Mouse (Mus musculus): ENCODE measurements around the gene Acss3. TPM values are rescaled to one million over a fixed set of nuclear protein-coding genes. Genes with fewer than 3 reads are reported as not detected.

The Acss3 gene
- polyA plus RNA-seq, 1 experiment from 2014 or later, result 2.4 TPM

DNA sequence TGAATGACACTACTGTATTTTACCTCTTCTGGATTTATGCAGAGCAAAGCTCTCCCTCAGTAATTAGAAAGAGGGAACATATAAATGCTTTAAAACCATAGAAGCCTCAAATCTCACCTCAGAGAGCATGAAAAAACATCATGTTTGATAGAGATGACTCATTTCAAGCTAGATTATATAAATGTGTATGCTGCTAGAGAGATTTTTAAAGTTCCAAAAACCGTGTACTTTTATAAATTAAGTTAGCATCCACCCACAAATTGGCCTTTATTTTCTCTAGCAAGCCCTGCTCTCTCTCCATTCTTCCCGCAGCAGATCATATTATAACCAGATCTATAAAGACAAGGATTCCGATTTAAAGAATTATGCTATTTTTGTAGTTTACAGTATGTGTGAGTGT lies 164.4 kb downstream of the Acss3 start:
- DNase-seq (ENCODE audit: low spot score), result no peak
- Histone ChIP-seq H3K27ac (no peak overlapping the region), H3K27me3 (ENCODE audit: low read depth, poor library complexity, severe bottlenecking) (no peaks in the 10 kb centered on the region), H3K4me3 (no peak overlapping the region), H3K9me3 (replicated peaks) (no peaks in the 10 kb centered on the region), H3K36me3 (no peaks in the 10 kb centered on the region), H3K4me1 (no peaks in the 10 kb centered on the region)
- WGBS, result 83% methylated on average over 3 of the region's 3 CpGs

DNA sequence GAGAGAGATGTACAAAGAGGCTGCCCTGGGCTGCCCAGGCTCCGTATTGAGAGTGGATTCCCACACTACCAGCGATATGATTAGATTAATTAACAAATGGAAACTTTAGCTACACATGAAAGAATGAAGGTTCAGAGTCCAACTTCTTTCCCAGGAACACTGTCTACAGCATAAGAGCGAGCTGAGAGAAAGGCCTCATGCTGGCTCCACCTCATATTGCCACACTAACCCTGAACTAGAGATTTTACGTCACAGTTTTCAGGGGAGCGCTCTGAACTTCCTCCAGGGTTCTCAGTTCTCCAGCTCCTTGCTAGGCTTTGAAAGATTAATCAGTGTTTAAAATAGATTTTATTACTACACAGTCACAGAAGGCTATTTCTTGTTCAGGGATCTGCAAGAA lies 182.1 kb downstream of the Acss3 start:
- Histone ChIP-seq H3K27ac (no peak overlapping the region), H3K9me3 (replicated peaks) (no peaks in the 10 kb centered on the region), H3K4me1 (no peaks in the 10 kb centered on the region), H3K36me3 (no peaks in the 10 kb centered on the region), H3K4me3 (no peak overlapping the region), H3K27me3 (ENCODE audit: low read depth, poor library complexity, severe bottlenecking) (no peaks in the 10 kb centered on the region)
- DNase-seq (ENCODE audit: low spot score), result no peak
- WGBS, result 84% methylated on average over 5 of the region's 5 CpGs

DNA sequence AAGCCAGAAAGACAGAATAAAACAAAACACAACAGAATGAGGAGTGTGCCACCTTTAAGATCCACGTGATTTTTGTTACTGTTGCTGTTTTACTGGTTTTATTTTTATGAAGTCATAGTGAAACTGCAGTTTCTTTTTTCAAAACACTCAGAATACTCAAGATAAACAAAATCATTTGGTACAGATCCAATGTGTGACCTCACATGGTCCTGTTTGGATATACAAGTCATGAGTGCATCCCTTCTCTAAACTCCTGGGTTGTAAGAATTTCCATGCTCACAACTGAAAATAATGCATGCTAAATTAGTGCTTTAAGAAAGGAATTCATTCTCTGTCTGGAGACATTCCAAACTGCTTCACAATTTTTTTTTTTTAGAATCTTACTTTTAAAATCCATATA lies 184.0 kb downstream of the Acss3 start:
- H3K4me3 ChIP-seq, result no peak overlapping the region
- no peak overlapping the region for H3K27ac ChIP-seq
- 85% methylated on average over 1 of the region's 1 CpGs for WGBS
- no peaks in the 10 kb centered on the region for H3K36me3 ChIP-seq
- no peaks in the 10 kb centered on the region for H3K27me3 ChIP-seq (ENCODE audit: low read depth, poor library complexity, severe bottlenecking)
- DNase-seq (ENCODE audit: low spot score), result no peak
- H3K4me1 ChIP-seq, result no peaks in the 10 kb centered on the region
- H3K9me3 ChIP-seq (replicated peaks), result no peaks in the 10 kb centered on the region

DNA sequence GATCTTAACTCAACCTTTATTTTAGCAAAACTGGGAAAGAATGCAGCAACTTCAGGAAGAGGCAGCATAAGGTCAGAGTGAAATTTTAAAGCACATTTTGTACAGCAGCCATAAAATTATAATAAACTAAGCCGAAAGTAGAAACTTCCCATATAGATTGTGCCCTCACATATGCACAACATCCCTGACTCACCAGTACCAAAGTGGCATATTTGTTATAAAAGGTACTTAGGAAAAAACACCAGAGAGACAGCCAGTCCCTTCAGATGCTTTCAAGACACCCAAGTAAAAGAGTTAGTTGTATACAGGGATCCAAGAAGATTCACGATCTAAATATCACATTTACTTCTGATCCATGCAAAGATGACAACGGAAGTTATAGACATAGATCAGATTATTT lies 184.6 kb downstream of the Acss3 start:
- Histone ChIP-seq H3K36me3 (no peaks in the 10 kb centered on the region), H3K27me3 (ENCODE audit: low read depth, poor library complexity, severe bottlenecking) (no peaks in the 10 kb centered on the region), H3K4me1 (no peaks in the 10 kb centered on the region), H3K9me3 (replicated peaks) (no peaks in the 10 kb centered on the region), H3K4me3 (no peak overlapping the region), H3K27ac (no peak overlapping the region)
- 88% methylated on average over 3 of the region's 3 CpGs for WGBS
- no peak for DNase-seq (ENCODE audit: low spot score)

DNA sequence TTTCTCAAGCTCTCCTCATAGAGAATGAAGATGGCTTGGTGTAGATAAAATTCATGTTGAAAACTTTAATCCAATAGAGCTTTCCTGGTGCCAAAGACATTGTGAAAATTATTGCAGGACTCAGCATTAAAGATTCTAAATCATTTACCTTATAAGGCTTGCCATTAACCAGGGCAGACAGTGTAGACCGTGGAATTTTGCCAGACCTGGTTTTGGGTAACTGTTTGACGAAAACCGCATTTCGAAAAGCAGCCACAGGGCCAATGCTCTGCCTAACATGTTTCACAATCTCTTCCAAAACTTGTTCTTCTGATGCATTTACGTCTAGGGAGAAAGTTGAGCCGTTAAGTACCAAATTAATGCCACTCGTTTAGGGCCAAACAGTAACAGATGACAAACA lies 186.5 kb downstream of the Acss3 start:
- Histone ChIP-seq H3K4me1 (no peaks in the 10 kb centered on the region), H3K27ac (no peak overlapping the region), H3K9me3 (replicated peaks) (no peaks in the 10 kb centered on the region), H3K27me3 (ENCODE audit: low read depth, poor library complexity, severe bottlenecking) (no peaks in the 10 kb centered on the region), H3K36me3 (no peaks in the 10 kb centered on the region), H3K4me3 (no peak overlapping the region)
- DNase-seq (ENCODE audit: low spot score), result no peak
- 78% methylated on average over 7 of the region's 7 CpGs for WGBS

GRCm38 (mm10) chr10:106932571-106933073 lies 190.8 kb downstream of the Acss3 start:
- no peak for DNase-seq (ENCODE audit: low spot score)
- H3K4me3 ChIP-seq, result no peak overlapping the region
- no peaks in the 10 kb centered on the region for H3K27me3 ChIP-seq (ENCODE audit: low read depth, poor library complexity, severe bottlenecking)
- H3K36me3 ChIP-seq, result no peaks in the 10 kb centered on the region
- H3K27ac ChIP-seq, result no peak overlapping the region
- no peaks in the 10 kb centered on the region for H3K4me1 ChIP-seq
- WGBS, result 45% methylated on average over 13 of the region's 13 CpGs
- H3K9me3 ChIP-seq (replicated peaks), result no peaks in the 10 kb centered on the region

- Histone ChIP-seq H3K4me1 (no peaks in the 10 kb centered on the region), H3K36me3 (no peaks in the 10 kb centered on the region), H3K9me3 (replicated peaks) (no peaks in the 10 kb centered on the region), H3K4me3 (no peak overlapping the region), H3K27me3 (ENCODE audit: low read depth, poor library complexity, severe bottlenecking) (no peaks in the 10 kb centered on the region), H3K27ac (no peak overlapping the region)
- no peak for DNase-seq (ENCODE audit: low spot score)
- WGBS, result 81% methylated on average over 9 of the region's 9 CpGs
Observed at GRCm38 (mm10) chr10:106928576-106929332, 194.7 kb downstream of the Acss3 start.

GRCm38 (mm10) chr10:106924798-106925197 lies 198.7 kb downstream of the Acss3 start:
- WGBS, result 90% methylated on average over 3 of the region's 3 CpGs
- H3K4me1 ChIP-seq, result no peaks in the 10 kb centered on the region
- H3K4me3 ChIP-seq, result no peak overlapping the region
- H3K9me3 ChIP-seq (replicated peaks), result no peaks in the 10 kb centered on the region
- no peak for DNase-seq (ENCODE audit: low spot score)
- no peaks in the 10 kb centered on the region for H3K27me3 ChIP-seq (ENCODE audit: low read depth, poor library complexity, severe bottlenecking)
- H3K27ac ChIP-seq, result no peak overlapping the region
- no peaks in the 10 kb centered on the region for H3K36me3 ChIP-seq

DNA sequence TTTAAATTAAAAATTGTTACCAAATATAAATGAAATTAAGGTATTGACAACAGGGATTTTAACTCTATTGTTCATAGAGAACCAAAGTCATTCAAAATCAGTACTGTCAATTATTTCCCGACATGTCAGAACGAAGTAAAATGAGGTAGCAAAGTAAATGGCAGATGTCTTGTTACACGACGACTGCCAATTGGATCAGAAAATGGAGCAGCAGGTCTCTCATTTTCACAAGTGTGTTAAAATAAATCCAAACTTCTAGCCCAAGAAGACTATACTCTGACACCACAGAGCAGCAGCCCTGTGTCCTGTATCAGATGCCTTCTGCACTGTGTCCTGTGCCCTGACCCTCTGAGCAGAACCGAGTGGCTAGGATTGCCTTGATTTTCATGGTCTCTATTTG lies 199.1 kb downstream of the Acss3 start:
- WGBS, result 93% methylated on average over 5 of the region's 5 CpGs
- H3K4me1 ChIP-seq, result no peaks in the 10 kb centered on the region
- H3K27ac ChIP-seq, result no peak overlapping the region
- H3K4me3 ChIP-seq, result no peak overlapping the region
- H3K36me3 ChIP-seq, result no peaks in the 10 kb centered on the region
- no peaks in the 10 kb centered on the region for H3K9me3 ChIP-seq (replicated peaks)
- H3K27me3 ChIP-seq (ENCODE audit: low read depth, poor library complexity, severe bottlenecking), result no peaks in the 10 kb centered on the region
- DNase-seq (ENCODE audit: low spot score), result no peak

DNA sequence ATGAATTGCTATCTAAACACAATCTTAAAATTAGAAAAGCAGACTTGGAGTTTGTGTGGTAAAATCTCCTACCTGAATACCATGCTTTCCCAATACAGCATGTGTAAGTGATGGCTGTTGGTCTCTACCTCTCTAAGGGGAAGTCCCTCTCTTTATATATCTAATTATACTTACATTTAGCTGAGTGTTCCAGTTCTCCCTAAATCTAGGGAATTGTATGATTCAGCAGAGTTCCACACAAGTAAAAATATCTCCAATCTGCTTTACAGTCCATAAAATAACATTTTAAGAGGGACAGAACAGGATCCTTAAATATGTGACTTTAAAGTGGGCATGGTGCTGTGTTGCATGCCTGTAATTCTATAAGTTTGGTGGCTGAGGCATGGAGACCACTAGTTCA lies 208.6 kb downstream of the Acss3 start:
- Histone ChIP-seq H3K4me1 (no peaks in the 10 kb centered on the region), H3K4me3 (no peak overlapping the region), H3K27me3 (ENCODE audit: low read depth, poor library complexity, severe bottlenecking) (no peaks in the 10 kb centered on the region), H3K27ac (no peak overlapping the region), H3K36me3 (no peaks in the 10 kb centered on the region), H3K9me3 (replicated peaks) (no peaks in the 10 kb centered on the region)
- no peak for DNase-seq (ENCODE audit: low spot score)

GRCm38 (mm10) chr10:106914275-106914674 lies 209.2 kb downstream of the Acss3 start:
- H3K36me3 ChIP-seq, result no peaks in the 10 kb centered on the region
- no peaks in the 10 kb centered on the region for H3K27me3 ChIP-seq (ENCODE audit: low read depth, poor library complexity, severe bottlenecking)
- H3K9me3 ChIP-seq (replicated peaks), result no peaks in the 10 kb centered on the region
- no peak overlapping the region for H3K4me3 ChIP-seq
- H3K27ac ChIP-seq, result no peak overlapping the region
- DNase-seq (ENCODE audit: low spot score), result no peak
- H3K4me1 ChIP-seq, result no peaks in the 10 kb centered on the region

GRCm38 (mm10) chr10:106913032-106913431 lies 210.4 kb downstream of the Acss3 start:
- H3K4me3 ChIP-seq, result no peak overlapping the region
- no peak overlapping the region for H3K27ac ChIP-seq
- DNase-seq (ENCODE audit: low spot score), result peak; percentile 40
- H3K36me3 ChIP-seq, result no peaks in the 10 kb centered on the region
- WGBS, result 36% methylated on average over 2 of the region's 2 CpGs
- no peaks in the 10 kb centered on the region for H3K9me3 ChIP-seq (replicated peaks)
- H3K27me3 ChIP-seq (ENCODE audit: low read depth, poor library complexity, severe bottlenecking), result no peaks in the 10 kb centered on the region
- no peaks in the 10 kb centered on the region for H3K4me1 ChIP-seq

- no peak for DNase-seq (ENCODE audit: low spot score)
- Histone ChIP-seq H3K4me3 (no peak overlapping the region), H3K36me3 (no peaks in the 10 kb centered on the region), H3K27me3 (ENCODE audit: low read depth, poor library complexity, severe bottlenecking) (no peaks in the 10 kb centered on the region), H3K9me3 (replicated peaks) (no peaks in the 10 kb centered on the region), H3K4me1 (no peaks in the 10 kb centered on the region), H3K27ac (no peak overlapping the region)
- WGBS, result 75% methylated on average over 3 of the region's 3 CpGs
Observed at GRCm38 (mm10) chr10:106910108-106910507, 213.4 kb downstream of the Acss3 start.

DNA sequence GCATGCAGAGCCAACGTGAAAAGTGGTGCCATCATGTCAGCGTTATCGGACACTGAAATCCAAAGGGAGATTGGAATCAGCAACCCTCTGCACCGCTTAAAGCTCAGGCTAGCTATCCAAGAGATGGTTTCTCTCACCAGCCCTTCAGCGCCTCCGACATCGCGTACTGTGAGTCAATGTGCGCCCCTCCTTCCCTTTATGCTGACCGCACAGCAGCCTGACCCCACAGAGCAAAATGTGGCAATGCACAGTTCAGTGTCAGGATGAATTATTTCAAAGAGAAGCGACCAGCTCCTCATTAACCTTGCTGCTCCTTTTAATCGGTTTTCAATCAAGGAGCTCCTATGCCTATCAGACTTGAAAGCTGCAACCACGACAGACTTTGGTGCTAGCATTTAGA lies 227.1 kb downstream of the Acss3 start:
- H3K27me3 ChIP-seq (ENCODE audit: low read depth, poor library complexity, severe bottlenecking), result no peaks in the 10 kb centered on the region
- no peak for DNase-seq (ENCODE audit: low spot score)

More for the DNA sequence above, 227.1 kb downstream of the Acss3 start:
- 60% methylated on average over 13 of the region's 13 CpGs for WGBS
- H3K9me3 ChIP-seq (replicated peaks), result no peaks in the 10 kb centered on the region
- no peak overlapping the region for H3K27ac ChIP-seq
- no peak overlapping the region for H3K4me3 ChIP-seq
- H3K4me1 ChIP-seq, result no peaks in the 10 kb centered on the region
- H3K36me3 ChIP-seq, result no peaks in the 10 kb centered on the region
